In the genomic region with DNA sequence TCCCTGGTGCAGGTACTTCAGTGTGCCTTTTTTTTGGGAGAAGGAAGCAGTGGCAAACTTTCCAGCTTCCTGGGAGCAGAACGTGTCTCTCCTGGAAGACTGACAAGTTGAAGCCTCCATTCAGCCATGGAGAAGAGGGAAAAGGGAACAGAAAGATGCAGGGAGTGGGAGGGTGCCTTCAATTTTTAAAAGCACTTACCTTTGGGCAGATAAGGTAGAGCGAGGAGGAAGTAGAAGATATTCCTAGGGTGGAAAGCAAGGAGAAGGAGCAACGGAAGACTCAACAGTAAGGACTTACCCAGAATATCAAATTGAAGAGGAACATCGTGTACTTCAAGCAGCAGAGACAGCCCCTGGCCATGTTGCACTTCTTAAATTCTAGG, we compare ENCODE assay signal across 8 mouse cellular contexts.
DNase-seq lines count a peak whose midpoint lies in the region; ATAC-seq lines count a peak whose summit lies in the region.

No protein-coding gene starts in this region.

- no peak for ATAC-seq in liver, embryonic 11.5 days (replicated peaks; ENCODE audit: low FRiP score)
- ATAC-seq in neural tube, embryonic 13.5 days (ENCODE audit: low read depth) = no peak

- H3K27ac ChIP-seq in liver, embryonic 11.5 days (ENCODE audit: low read depth, low read length) = no peak overlapping the region
- H3K27ac ChIP-seq in limb, embryonic 10.5 days = peak overlapping the region; percentile 86
- no peak overlapping the region for H3K27ac ChIP-seq in neural tube, embryonic 13.5 days (replicated peaks)

- H3K4me3 ChIP-seq in liver, embryonic 11.5 days (ENCODE audit: low read depth, low read length) = peak overlapping the region; percentile 53
- H3K4me3 ChIP-seq in limb, embryonic 10.5 days = peak overlapping the region; percentile 73
- peak overlapping the region; percentile 55 for H3K4me3 ChIP-seq in neural tube, embryonic 13.5 days

- H3K4me2 ChIP-seq in liver, embryonic 11.5 days = peak overlapping the region; percentile 85
- peak overlapping the region; percentile 94 for H3K4me2 ChIP-seq in neural tube, embryonic 13.5 days

- H3K9ac ChIP-seq in liver, embryonic 11.5 days (ENCODE audit: low read depth, low read length) = no peak overlapping the region
- H3K9ac ChIP-seq in neural tube, embryonic 13.5 days = peak overlapping the region; percentile 74

- no peaks in the 10 kb centered on the region for H3K9me3 ChIP-seq in liver, embryonic 11.5 days (ENCODE audit: control insufficient read depth, low read length)
- H3K9me3 ChIP-seq in limb, embryonic 10.5 days (replicated peaks) = no peaks in the 10 kb centered on the region
- H3K9me3 ChIP-seq in neural tube, embryonic 13.5 days = no peaks in the 10 kb centered on the region

- peaks cover 44% of the 10 kb centered on the region for H3K27me3 ChIP-seq in liver, embryonic 11.5 days (replicated peaks; ENCODE audit: control insufficient read depth, insufficient read depth, low read length)
- H3K27me3 ChIP-seq in limb, embryonic 10.5 days (ENCODE audit: low read depth, poor library complexity, severe bottlenecking) = peaks cover 19% of the 10 kb centered on the region
- peaks cover 30% of the 10 kb centered on the region for H3K27me3 ChIP-seq in neural tube, embryonic 13.5 days

- no peaks in the 10 kb centered on the region for H3K36me3 ChIP-seq in liver, embryonic 11.5 days (ENCODE audit: control insufficient read depth, insufficient read depth, low read length)
- H3K36me3 ChIP-seq in limb, embryonic 10.5 days = no peaks in the 10 kb centered on the region
- no peaks in the 10 kb centered on the region for H3K36me3 ChIP-seq in neural tube, embryonic 13.5 days

- peaks cover 11% of the 10 kb centered on the region; the same call in 1 of the 2 replicates for H3K4me1 ChIP-seq in liver, embryonic 11.5 days (replicated peaks; ENCODE audit: control insufficient read depth, insufficient read depth, low read length)
- H3K4me1 ChIP-seq in limb, embryonic 10.5 days = peaks cover 91% of the 10 kb centered on the region
- H3K4me1 ChIP-seq in neural tube, embryonic 13.5 days (replicated peaks) = peaks cover 54% of the 10 kb centered on the region

- 7% methylated on average over 4 of the region's 4 CpGs for WGBS in liver, embryonic 11.5 days
- WGBS in limb, embryonic 10.5 days = 9% methylated on average over 4 of the region's 4 CpGs
- WGBS in neural tube, embryonic 13.5 days = 12% methylated on average over 4 of the region's 4 CpGs

- DNase-seq in liver, embryonic 11.5 days (ENCODE audit: low spot score) = no peak
- no peak for DNase-seq in liver
- DNase-seq in fat pad, adult 2 months (ENCODE audit: extremely low read depth, low read depth, low spot score) = peak; percentile 5
- DNase-seq in limb, embryonic 10.5 days (ENCODE audit: low spot score) = no peak
- no peak for DNase-seq in ovary, postnatal 36 days (ENCODE audit: low spot score)
- no peak for DNase-seq in gastrocnemius, postnatal 4 days (ENCODE audit: low spot score in 2 of 2)
- DNase-seq in gastrocnemius, postnatal 25 days = no peak
